Mouse (Mus musculus) left cerebral cortex, adult 2 months (tissue): Measurements from ENCODE around the gene Sh2d1a. TPM values are rescaled to one million over a fixed set of nuclear protein-coding genes. Genes with fewer than 3 reads are reported as not detected.

Source experiments
- DNase-seq, 2 experiments: peaks; one replicate each; pipeline ENCODE4 v3.0.0; 2021 to 2022; ENCODE audit warnings: low spot score in 2 of 2, mixed read lengths in 1 of 2; ENCODE audit errors: extremely low spot score in 1 of 2
- H3K27ac ChIP-seq: fragments of 200-600 bp; 2 replicates; pipeline ENCODE4 v1.8.1; 2022
- H3K4me3 ChIP-seq: fragments of 200-600 bp; 2 replicates; pipeline ENCODE4 v1.8.1; 2022
- CTCF ChIP-seq: fragments of 200-600 bp; IDR thresholded peaks from 2 replicates; pipeline ENCODE4 v1.8.1; 2022; ENCODE audit warnings: antibody characterized with exemption, mild to moderate bottlenecking, moderate library complexity
- intact Hi-C: fragments of 180-260 bp; cut with DNase I; formaldehyde crosslinking; loops from one replicate; pipeline ENCODE4 v1.15.1; 2025
- long read RNA-seq, 2 experiments: library from polyadenylated mRNA; stranded (forward); transcript quantifications; one replicate each; pipeline ENCODE4 v2.0.0; 2021; ENCODE audit warnings: borderline mapping rate in 2 of 2
- total RNA-seq, 2 experiments: library from RNA; stranded (reverse); gene quantifications; 2 replicates each; pipeline ENCODE4 v1.2.3; 2021

Sh2d1a gene
- not detected for total RNA-seq
- long read RNA-seq, experiment 1 = 0 reads
- long read RNA-seq, experiment 2 = 0 reads

- no peak within 1 kb of the TSS for H3K4me3 ChIP-seq
- TF ChIP-seq CTCF = no peak
- DNase-seq = no peak
- no peak within 1 kb of the TSS for H3K27ac ChIP-seq
- intact Hi-C loops = no loop called here
These were observed at the start of gene Sh2d1a for GRCm38 (mm10) chrX:42502291-42503043. Gene Sh2d1a, plus strand, starts transcription at chrX:42502453.

- intact Hi-C loops = no loop called here
- Histone ChIP-seq H3K4me3 (no peak overlapping the region), H3K27ac (no peak overlapping the region)
- no peak for TF ChIP-seq CTCF
- no peak for DNase-seq
These were observed 49.3 kb upstream of the Sh2d1a start for GRCm38 (mm10) chrX:42453001-42453400.

GRCm38 (mm10) chrX:42454533-42454932 lies 47.7 kb upstream of the Sh2d1a start:
- no peak for TF ChIP-seq CTCF
- Histone ChIP-seq H3K4me3 (no peak overlapping the region), H3K27ac (no peak overlapping the region)
- intact Hi-C loops = no loop called here
- no peak for DNase-seq

- no peak within 1 kb of the TSS for H3K4me3 ChIP-seq
- H3K27ac ChIP-seq = no peak within 1 kb of the TSS
- no peak for TF ChIP-seq CTCF
- intact Hi-C loops = loop anchor here (5.0 kb wide), 1 partner anchor 62 kb away; no protein-coding TSS in a partner anchor
- no peak for DNase-seq
These were observed 12.8 kb upstream of the Sh2d1a start, which contains the start of gene Tex13c2 for GRCm38 (mm10) chrX:42489446-42489845. Gene Tex13c2, plus strand, starts transcription at chrX:42489691.

- intact Hi-C loops = no loop called here
- no peak overlapping the region for H3K27ac ChIP-seq
- DNase-seq = no peak
- TF ChIP-seq CTCF = no peak
- H3K4me3 ChIP-seq = no peak overlapping the region
These were observed 11.9 kb upstream of the Sh2d1a start for GRCm38 (mm10) chrX:42490336-42490735.

DNA sequence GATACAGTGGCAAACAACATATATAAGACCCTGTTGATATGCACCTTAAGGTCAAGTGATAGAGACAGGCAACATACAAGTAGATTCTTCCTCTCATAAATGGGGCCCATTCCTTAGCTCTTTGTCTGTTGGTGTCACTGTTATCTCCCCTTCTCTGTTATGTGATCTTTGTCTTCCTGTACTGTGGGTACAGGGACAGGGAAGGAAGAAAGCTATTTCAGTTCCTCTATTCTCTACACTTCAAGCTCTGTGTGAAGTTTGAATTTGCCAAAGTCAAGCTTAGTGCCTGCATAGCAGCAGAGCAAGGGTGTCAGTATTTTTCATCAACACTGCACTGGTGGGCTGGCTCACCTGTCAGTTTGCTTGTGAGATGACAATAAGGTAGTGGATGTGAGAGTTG lies 1.7 kb upstream of the Sh2d1a start:
- intact Hi-C loops = no loop called here
- no peak for DNase-seq
- Histone ChIP-seq H3K4me3 (no peak overlapping the region), H3K27ac (no peak overlapping the region)
- no peak for TF ChIP-seq CTCF

DNA sequence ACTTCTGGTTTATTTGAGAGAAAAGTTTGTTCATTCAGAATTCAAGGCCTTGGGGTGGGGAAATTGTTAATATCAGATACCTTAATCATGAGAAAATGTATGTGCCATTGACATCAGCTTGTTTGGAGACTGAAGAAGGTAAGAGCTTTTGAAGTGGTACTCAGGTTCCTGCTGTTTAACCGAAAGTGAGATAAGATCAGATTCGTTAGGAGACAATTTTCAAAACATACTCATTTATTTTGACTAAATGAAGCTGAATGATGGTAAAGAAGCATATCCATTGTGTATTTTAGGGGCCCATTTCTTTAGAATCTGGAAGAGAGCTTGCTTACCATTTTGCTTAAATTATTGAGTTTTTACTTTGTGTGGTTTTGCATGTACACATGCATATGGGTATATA lies 8.9 kb downstream of the Sh2d1a start:
- Histone ChIP-seq H3K4me3 (no peak overlapping the region), H3K27ac (no peak overlapping the region)
- no peak for TF ChIP-seq CTCF
- intact Hi-C loops = no loop called here
- no peak for DNase-seq

DNA sequence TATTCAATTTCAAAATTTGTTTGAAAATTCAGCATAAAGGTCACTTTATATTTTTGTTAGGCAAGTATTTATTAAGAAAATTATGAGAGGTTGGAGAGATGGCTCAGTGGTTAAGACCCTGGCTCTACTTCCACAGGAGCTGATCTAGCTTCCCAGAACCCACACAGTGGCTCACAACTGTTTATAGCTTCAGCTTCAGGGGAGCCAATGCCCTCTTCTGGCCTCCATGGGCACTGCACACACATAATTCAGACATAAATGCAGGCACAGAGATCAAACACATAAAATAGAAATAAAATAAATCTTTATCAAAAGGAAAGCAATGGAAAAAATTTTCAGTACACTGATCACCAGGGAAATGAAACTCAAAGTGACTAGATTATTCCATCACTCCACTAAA lies 10.3 kb downstream of the Sh2d1a start:
- TF ChIP-seq CTCF = peak; percentile 22; the same call in 1 of the 2 replicates
- DNase-seq = no peak
- no peak overlapping the region for H3K27ac ChIP-seq
- no peak overlapping the region for H3K4me3 ChIP-seq
- intact Hi-C loops = no loop called here

DNA sequence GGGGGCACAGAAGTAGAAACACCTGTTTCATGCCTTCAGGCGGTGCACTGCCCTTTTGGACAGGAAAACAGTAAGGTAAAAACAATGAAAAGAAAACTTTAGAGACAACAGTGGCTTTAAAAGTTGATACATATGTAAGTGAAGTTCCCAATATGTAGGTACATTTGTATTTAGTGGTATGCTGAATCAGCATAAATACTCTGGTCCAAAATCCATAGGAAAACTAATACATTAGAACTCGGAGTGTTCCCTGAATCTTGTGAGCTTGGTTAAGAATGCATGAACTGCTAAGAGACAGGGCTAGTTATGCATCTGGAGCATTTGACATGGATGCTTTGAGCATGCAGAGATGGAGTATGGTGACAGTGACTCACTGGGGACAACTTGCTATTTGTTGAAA lies 20.6 kb downstream of the Sh2d1a start:
- H3K4me3 ChIP-seq = no peak overlapping the region
- no peak for DNase-seq
- intact Hi-C loops = loop anchor here (10.0 kb wide), 1 partner anchor 238 kb away; no protein-coding TSS in a partner anchor
- no peak for TF ChIP-seq CTCF
- no peak overlapping the region for H3K27ac ChIP-seq

DNA sequence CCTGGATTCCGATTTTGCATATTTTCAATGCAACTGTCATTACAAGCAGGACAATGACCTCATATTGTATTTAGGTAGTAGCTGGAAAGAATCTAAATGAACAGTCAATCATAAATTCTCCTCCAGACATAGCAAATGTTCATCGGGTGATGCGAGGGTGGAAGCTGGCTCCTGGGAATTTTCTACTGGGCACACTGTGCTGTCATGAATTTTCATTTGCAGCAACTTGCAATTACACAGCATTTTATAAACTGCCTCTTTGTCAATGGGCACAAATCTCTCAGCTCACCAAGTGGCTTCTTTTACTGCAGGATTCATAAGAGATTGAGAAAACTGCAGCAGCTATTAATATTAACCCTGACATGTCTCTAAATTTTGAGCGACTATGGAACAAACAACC lies 28.4 kb downstream of the Sh2d1a start:
- Histone ChIP-seq H3K27ac (no peak overlapping the region), H3K4me3 (no peak overlapping the region)
- TF ChIP-seq CTCF = no peak
- DNase-seq = no peak
- intact Hi-C loops = no loop called here

- peak overlapping the region; percentile 40; the same call in 1 of the 2 replicates for H3K27ac ChIP-seq
- DNase-seq = peak in 1 of 2 experiments; percentile 11
- intact Hi-C loops = loop anchor here (5.0 kb wide), 1 partner anchor 887 kb away; the partner anchor contains the start of gene Tenm1
- no peak for TF ChIP-seq CTCF
- peak overlapping the region; percentile 41 for H3K4me3 ChIP-seq
These were observed 37.9 kb downstream of the Sh2d1a start for GRCm38 (mm10) chrX:42540030-42540755.

GRCm38 (mm10) chrX:42540756-42541053 lies 38.5 kb downstream of the Sh2d1a start:
- Histone ChIP-seq H3K4me3 (peak overlapping the region; percentile 41), H3K27ac (peak overlapping the region; percentile 40; the same call in 1 of the 2 replicates)
- DNase-seq = peak; percentile 60 to 64
- intact Hi-C loops = loop anchor here (5.0 kb wide), 1 partner anchor 887 kb away; the partner anchor contains the start of gene Tenm1
- TF ChIP-seq CTCF = peak; percentile 87
